Mouse (Mus musculus) heart, adult 8-10 months (tissue): ENCODE results near the gene Slc7a10. TPM values are rescaled to one million over a fixed set of nuclear protein-coding genes. Genes with fewer than 3 reads are reported as not detected.
"Not testable (repeated sequence)": the region's sequence is repeated elsewhere in the genome, so short reads cannot be mapped to it uniquely, and the experiment has no call there.

Experiments used
- DNase-seq: peaks from one replicate; pipeline ENCODE4 v3.0.0; 2022; ENCODE audit warnings: low spot score
- total RNA-seq, 4 experiments: library from RNA; stranded (reverse); gene quantifications; 2 replicates each; pipeline ENCODE4 v1.2.4; 2022

Gene Slc7a10
- total RNA-seq, 4 experiments from 2014 or later = 0.27 to 1.4 (median 0.66) TPM

DNA sequence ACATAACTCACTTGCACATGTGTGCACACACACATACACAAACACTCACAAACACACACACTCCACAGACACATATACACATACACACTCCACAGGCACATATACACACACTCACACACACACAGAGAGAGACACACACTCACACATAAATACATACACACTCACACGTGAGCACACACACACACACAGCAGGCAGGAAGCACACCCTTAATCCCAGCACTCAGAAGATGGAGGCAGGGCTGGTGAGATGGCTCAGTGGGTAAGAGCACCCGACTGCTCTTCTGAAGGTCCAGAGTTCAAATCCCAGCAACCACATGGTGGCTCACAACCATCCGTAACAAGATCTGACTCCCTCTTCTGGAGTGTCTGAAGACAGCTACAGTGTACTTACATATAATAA, 51.8 kb downstream of the Slc7a10 start:
- DNase-seq = not testable (repeated sequence)

Other genes with a start within 250 kb of the Slc7a10 start
- 10 to 100 TPM; 16.5 to 24.9 (median 22.3) TPM for gene Cebpg, start 129.8 kb upstream of the Slc7a10 start, total RNA-seq
- gene Cebpa, start 67.1 kb upstream of the Slc7a10 start, total RNA-seq = 1 to 10 TPM; 4.5 to 5.7 (median 4.6) TPM
- 10 to 100 TPM in 1 of 4 experiments, 1 to 10 TPM in 3; 7.3 to 10.4 (median 9.1) TPM for gene Lrp3, start 29.1 kb downstream of the Slc7a10 start, total RNA-seq
- 10 to 100 TPM; 10.6 to 12.8 (median 12.2) TPM for gene Gpatch1, start 132.1 kb downstream of the Slc7a10 start, total RNA-seq
- gene Rhpn2, start 147.8 kb downstream of the Slc7a10 start, total RNA-seq = 1 to 10 TPM; 4.3 to 4.8 (median 4.6) TPM
- 1 to 10 TPM; 1.3 to 2.0 (median 1.7) TPM for gene Faap24, start 210.5 kb downstream of the Slc7a10 start, total RNA-seq
- gene Cep89, start 210.7 kb downstream of the Slc7a10 start, total RNA-seq = 10 to 100 TPM; 13.2 to 19.3 (median 15.6) TPM